Comparison of ENCODE assay signal across 9 mouse cellular contexts in genomic region chr4:118272258-118272657, GRCm38 (mm10). TPM values are rescaled to one million over a fixed set of nuclear protein-coding genes. Genes with fewer than 3 reads are reported as not detected.
DNase-seq lines count a peak whose midpoint lies in the region; ATAC-seq lines count a peak whose summit lies in the region.
"Had no signal": no experiment of that assay in that cellular context is flagged by ENCODE, and none has a peak within 500 bp of the region (broad histone marks: within the 10 kb centered on the region; RNA-seq: fewer than 3 reads in every experiment).

No protein-coding gene starts in this region.

- peak; percentile 71 for DNase-seq in ovary, adult 18-20 months (ENCODE audit: low spot score)
- DNase-seq in ovary, postnatal 10 days (ENCODE audit: low spot score): no peak
- DNase-seq in gonadal fat pad, adult 2 months (ENCODE audit: low read depth): peak; percentile 95
- DNase-seq in kidney, postnatal 14 days: peak; percentile 93
- DNase-seq in spleen, adult 18-20 months: no peak
- DNase-seq: liver, embryonic 13.5 days had no signal

- H3K4me3 ChIP-seq in stomach, embryonic 15.5 days (replicated peaks): no peak overlapping the region
- no peak overlapping the region for H3K4me3 ChIP-seq in midbrain, embryonic 13.5 days (replicated peaks)
- H3K4me3 ChIP-seq: liver, embryonic 13.5 days had no signal

- no peaks in the 10 kb centered on the region for H3K9me3 ChIP-seq in stomach, embryonic 15.5 days
- no peaks in the 10 kb centered on the region for H3K9me3 ChIP-seq in midbrain, embryonic 13.5 days

- H3K27ac ChIP-seq in stomach, embryonic 15.5 days: peak overlapping the region; percentile 93
- no peak overlapping the region for H3K27ac ChIP-seq in midbrain, embryonic 13.5 days

- H3K9ac ChIP-seq in stomach, embryonic 15.5 days: no peak overlapping the region
- no peak overlapping the region; the same call in 1 of the 2 replicates for H3K9ac ChIP-seq in midbrain, embryonic 13.5 days (replicated peaks)
- H3K9ac ChIP-seq: liver, embryonic 13.5 days had no signal

- H3K36me3 ChIP-seq in stomach, embryonic 15.5 days: peaks cover 32% of the 10 kb centered on the region; the same call in 1 of the 2 replicates
- H3K36me3 ChIP-seq in midbrain, embryonic 13.5 days: peaks cover 58% of the 10 kb centered on the region

- H3K4me2 ChIP-seq in stomach, embryonic 15.5 days: peak overlapping the region; percentile 30; the same call in 1 of the 2 replicates
- no peak overlapping the region for H3K4me2 ChIP-seq in midbrain, embryonic 13.5 days (replicated peaks)
- H3K4me2 ChIP-seq: liver, embryonic 13.5 days had no signal

- WGBS in stomach, embryonic 15.5 days: 49% methylated on average over 5 of the region's 5 CpGs
- WGBS in midbrain, embryonic 13.5 days: 47% methylated on average over 5 of the region's 5 CpGs

- peaks cover 64% of the 10 kb centered on the region for H3K4me1 ChIP-seq in stomach, embryonic 15.5 days
- H3K4me1 ChIP-seq in midbrain, embryonic 13.5 days (replicated peaks): peaks cover 75% of the 10 kb centered on the region

- no peaks in the 10 kb centered on the region for H3K27me3 ChIP-seq in stomach, embryonic 15.5 days (replicated peaks)
- no peaks in the 10 kb centered on the region for H3K27me3 ChIP-seq in midbrain, embryonic 13.5 days
- H3K27me3 ChIP-seq: liver, embryonic 13.5 days had no signal

- peak; percentile 78 for ATAC-seq in stomach, embryonic 15.5 days (ENCODE audit: insufficient read depth, low FRiP score, low read depth)
- ATAC-seq in CD4-positive, CD25-positive, alpha-beta regulatory T cell, adult 4 months: no peak
- ATAC-seq in midbrain, embryonic 13.5 days: no peak

RNA-seq across cellular contexts. Expression of gene Ptprf, which starts 18.9 kb away (rescaled TPM):
- 76.9 and 122 TPM in 2 replicates for polyA plus RNA-seq in gonadal fat pad, adult 2 months (2012; rRNA removed)
- 79.2 and 85.6 TPM in 2 replicates for polyA plus RNA-seq in stomach, embryonic 15.5 days (2015; fragmentation: Nextera tagmentation; extraction: Ambion mirVana)
- polyA plus RNA-seq in CD4-positive, CD25-positive, alpha-beta regulatory T cell, adult 4 months (2017; shearing (Covaris generic)): under 1 TPM; 0.39 to 0.65 TPM
- polyA plus RNA-seq in midbrain, embryonic 13.5 days (2015; fragmentation: Nextera tagmentation; extraction: Ambion mirVana): 80.3 and 91.8 TPM in 2 replicates

Comparison
In these comparisons a context has a peak if more than half of its experiments do, and no peak if none do; other contexts are left out.
1. DNase-seq: peak in ovary, adult 18-20 months (single experiment), gonadal fat pad, adult 2 months (single experiment) and kidney, postnatal 14 days (single experiment); none in ovary, postnatal 10 days (single experiment) and spleen, adult 18-20 months (0 of 2).
2. RNA of gene Ptprf, which starts 18.9 kb away (polyA plus RNA-seq): 80.3 to 91.8 TPM in midbrain, embryonic 13.5 days, 79.2 to 85.6 TPM in stomach, embryonic 15.5 days and 76.9 to 122 TPM in gonadal fat pad, adult 2 months; 0.39 to 0.65 TPM in CD4-positive, CD25-positive, alpha-beta regulatory T cell, adult 4 months; every median in the first group is over 10 times any median in the second.